Mouse (Mus musculus) hindbrain, embryonic 16.5 days (tissue): ENCODE measurements around the gene Smim24. TPM values are rescaled to one million over a fixed set of nuclear protein-coding genes. Genes with fewer than 3 reads are reported as not detected.
A peak's percentile ranks its signal among the peaks of the same experiment; 100 is the strongest.

Source experiments
- ATAC-seq: fragments of 200-750 bp; cut with Nextera tagmentation; 2 replicates; pipeline ENCODE4 v1.8.0; 2017; ENCODE audit warnings: moderate TSS enrichment, moderate library complexity
- H3K27ac ChIP-seq: fragments of 300-500 bp; sonication (generic); 2 replicates; pipeline ENCODE4 v1.5.1; 2014; ENCODE audit warnings: low read depth, mild to moderate bottlenecking, control low read depth, low read length, moderate library complexity
- H3K27me3 ChIP-seq: fragments of 300-500 bp; sonication (generic); replicated peaks from 2 replicates; pipeline ENCODE4 v1.6.1; 2014; ENCODE audit warnings: low read length; ENCODE audit not compliant: control insufficient read depth, insufficient read depth
- H3K36me3 ChIP-seq: fragments of 300-500 bp; sonication (generic); 2 replicates; pipeline ENCODE4 v1.6.1; 2014; ENCODE audit warnings: mild to moderate bottlenecking, low read length, moderate library complexity, mixed read lengths; ENCODE audit not compliant: control insufficient read depth, insufficient read depth
- H3K4me1 ChIP-seq: fragments of 300-500 bp; sonication (generic); 2 replicates; pipeline ENCODE4 v1.6.1; 2014; ENCODE audit warnings: low read depth, low read length; ENCODE audit not compliant: control insufficient read depth, insufficient read depth
- H3K4me2 ChIP-seq: fragments of 300-500 bp; sonication (generic); 2 replicates; pipeline ENCODE4 v1.6.1; 2014; ENCODE audit warnings: mild to moderate bottlenecking, low read length, control low read depth, moderate library complexity
- H3K4me3 ChIP-seq: fragments of 300-500 bp; sonication (generic); 2 replicates; pipeline ENCODE4 v1.5.1; 2014; ENCODE audit warnings: mild to moderate bottlenecking, low read length, control low read depth, moderate library complexity
- H3K9ac ChIP-seq: fragments of 300-500 bp; sonication (generic); 2 replicates; pipeline ENCODE4 v1.6.1; 2014; ENCODE audit warnings: low read depth, mild to moderate bottlenecking, control low read depth, low read length, moderate library complexity
- H3K9me3 ChIP-seq: fragments of 300-500 bp; sonication (generic); 2 replicates; pipeline ENCODE4 v1.6.1; 2014; ENCODE audit warnings: mild to moderate bottlenecking, low read length, moderate library complexity; ENCODE audit not compliant: control insufficient read depth
- WGBS: fragments of 180-500 bp; shearing (Covaris S2); extraction: QIAGEN DNeasy Blood & Tissue Kit; methylation state at CpG from one replicate; pipeline ENCODE4 v1.1.7; 2014; 5-methylcytosine and 5-hydroxymethylcytosine counted together
- polyA plus RNA-seq: library from polyadenylated mRNA; unstranded; fragments of >200 nt; fragmentation: Nextera tagmentation; extraction: Ambion mirVana; gene quantifications from 2 replicates; pipeline ENCODE4 v1.2.1, GENCODE M21; 2015

Gene Smim24
- polyA plus RNA-seq, 1 experiment from 2014 or later: 1.6 TPM

- H3K27ac ChIP-seq: no peak overlapping the region
- peak overlapping the region; percentile 41 for H3K4me3 ChIP-seq
- H3K4me1 ChIP-seq: peaks cover 43% of the 10 kb centered on the region
- no peaks in the 10 kb centered on the region; the same call in 1 of the 2 replicates for H3K9me3 ChIP-seq
- no peak for ATAC-seq
- peak overlapping the region; percentile 56 for H3K9ac ChIP-seq
- WGBS: 27% methylated on average over 3 of the region's 3 CpGs
- H3K4me2 ChIP-seq: peak overlapping the region; percentile 57
- no peaks in the 10 kb centered on the region for H3K36me3 ChIP-seq
- H3K27me3 ChIP-seq: peaks cover 12% of the 10 kb centered on the region
These were observed 34.5 kb downstream of the Smim24 start for GRCm38 (mm10) chr10:81427327-81427726.

GRCm38 (mm10) chr10:81427804-81428506 lies 35.1 kb downstream of the Smim24 start:
- Histone ChIP-seq H3K4me3 (no peak overlapping the region), H3K9ac (no peak overlapping the region), H3K27ac (no peak overlapping the region), H3K4me2 (no peak overlapping the region), H3K36me3 (no peaks in the 10 kb centered on the region), H3K27me3 (peaks cover 12% of the 10 kb centered on the region), H3K4me1 (peaks cover 47% of the 10 kb centered on the region), H3K9me3 (no peaks in the 10 kb centered on the region; the same call in 1 of the 2 replicates)
- ATAC-seq: no peak
- WGBS: 78% methylated on average over 8 of the region's 8 CpGs

- H3K9ac ChIP-seq: no peak overlapping the region
- WGBS: 88% methylated on average over 7 of the region's 7 CpGs
- no peak overlapping the region for H3K27ac ChIP-seq
- no peaks in the 10 kb centered on the region; the same call in 1 of the 2 replicates for H3K9me3 ChIP-seq
- peaks cover 12% of the 10 kb centered on the region for H3K27me3 ChIP-seq
- H3K4me1 ChIP-seq: peaks cover 52% of the 10 kb centered on the region
- H3K36me3 ChIP-seq: no peaks in the 10 kb centered on the region
- no peak overlapping the region for H3K4me3 ChIP-seq
- ATAC-seq: no peak
- no peak overlapping the region for H3K4me2 ChIP-seq
These were observed 35.6 kb downstream of the Smim24 start for GRCm38 (mm10) chr10:81428507-81428870.

- H3K4me2 ChIP-seq: peak overlapping the region; percentile 88
- peaks cover 54% of the 10 kb centered on the region for H3K4me1 ChIP-seq
- WGBS: 24% methylated on average over 2 of the region's 2 CpGs
- ATAC-seq: no peak
- H3K27me3 ChIP-seq: peaks cover 12% of the 10 kb centered on the region
- no peaks in the 10 kb centered on the region for H3K36me3 ChIP-seq
- H3K27ac ChIP-seq: no peak overlapping the region; the same call in 1 of the 2 replicates
- peak overlapping the region; percentile 82; the same call in 1 of the 2 replicates for H3K4me3 ChIP-seq
- H3K9me3 ChIP-seq: no peaks in the 10 kb centered on the region; the same call in 1 of the 2 replicates
- no peak overlapping the region; the same call in 1 of the 2 replicates for H3K9ac ChIP-seq
These were observed 36.2 kb downstream of the Smim24 start for GRCm38 (mm10) chr10:81429092-81429491.

GRCm38 (mm10) chr10:81429605-81430061 lies 36.8 kb downstream of the Smim24 start:
- under 1% methylated on average over 20 of the region's 20 CpGs for WGBS
- ATAC-seq: no peak
- Histone ChIP-seq H3K4me3 (peak overlapping the region; percentile 82), H3K27me3 (peaks cover 12% of the 10 kb centered on the region), H3K27ac (peak overlapping the region; percentile 96), H3K4me1 (peaks cover 49% of the 10 kb centered on the region), H3K36me3 (no peaks in the 10 kb centered on the region), H3K9ac (peak overlapping the region; percentile 87), H3K4me2 (peak overlapping the region; percentile 88), H3K9me3 (no peaks in the 10 kb centered on the region; the same call in 1 of the 2 replicates)

GRCm38 (mm10) chr10:81430141-81430830 lies 37.4 kb downstream of the Smim24 start:
- no peaks in the 10 kb centered on the region for H3K36me3 ChIP-seq
- no peaks in the 10 kb centered on the region; the same call in 1 of the 2 replicates for H3K9me3 ChIP-seq
- under 1% methylated on average over 45 of the region's 89 CpGs for WGBS
- peak; percentile 8; the same call in 1 of the 2 replicates for ATAC-seq
- H3K27me3 ChIP-seq: peaks cover 10% of the 10 kb centered on the region
- peak overlapping the region; percentile 96 for H3K27ac ChIP-seq
- H3K4me1 ChIP-seq: peaks cover 42% of the 10 kb centered on the region
- H3K9ac ChIP-seq: peak overlapping the region; percentile 87
- H3K4me3 ChIP-seq: peak overlapping the region; percentile 82
- peak overlapping the region; percentile 88 for H3K4me2 ChIP-seq

GRCm38 (mm10) chr10:81430831-81431525 lies 38.1 kb downstream of the Smim24 start:
- H3K4me1 ChIP-seq: peaks cover 38% of the 10 kb centered on the region
- peak; percentile 5 for ATAC-seq
- 2% methylated on average over 43 of the region's 70 CpGs for WGBS

GRCm38 (mm10) chr10:81431526-81432168 lies 38.8 kb downstream of the Smim24 start:
- no peak overlapping the region; the same call in 1 of the 2 replicates for H3K9ac ChIP-seq
- peak; percentile 3; the same call in 1 of the 2 replicates for ATAC-seq
- 12% methylated on average over 15 of the region's 15 CpGs for WGBS
- H3K4me2 ChIP-seq: peak overlapping the region; percentile 88
- H3K27ac ChIP-seq: peak overlapping the region; percentile 96
- H3K4me1 ChIP-seq: peaks cover 34% of the 10 kb centered on the region
- H3K27me3 ChIP-seq: peaks cover 8% of the 10 kb centered on the region; the same call in 1 of the 2 replicates
- H3K36me3 ChIP-seq: no peaks in the 10 kb centered on the region
- peak overlapping the region; percentile 82 for H3K4me3 ChIP-seq
- no peaks in the 10 kb centered on the region; the same call in 1 of the 2 replicates for H3K9me3 ChIP-seq

More at GRCm38 (mm10) chr10:81430831-81431525, 38.1 kb downstream of the Smim24 start:
- Histone ChIP-seq H3K27ac (peak overlapping the region; percentile 96), H3K27me3 (peaks cover 8% of the 10 kb centered on the region; the same call in 1 of the 2 replicates), H3K4me2 (peak overlapping the region; percentile 88), H3K4me3 (peak overlapping the region; percentile 82), H3K9ac (peak overlapping the region; percentile 87), H3K36me3 (no peaks in the 10 kb centered on the region), H3K9me3 (no peaks in the 10 kb centered on the region; the same call in 1 of the 2 replicates)
